Mouse (Mus musculus) adrenal gland, adult 8-10 months (tissue): Measurements from ENCODE around the gene Ifnk. TPM values are rescaled to one million over a fixed set of nuclear protein-coding genes. Genes with fewer than 3 reads are reported as not detected.

Experiments
- DNase-seq: peaks from one replicate; pipeline ENCODE4 v3.0.0; 2022
- total RNA-seq, 4 experiments: library from RNA; stranded (reverse); gene quantifications; 2 replicates each; pipeline ENCODE4 v1.2.4; 2022

Gene Ifnk
- total RNA-seq: under 1 TPM in 1 of 4 experiments, not detected in 3; 0.38 TPM

DNA sequence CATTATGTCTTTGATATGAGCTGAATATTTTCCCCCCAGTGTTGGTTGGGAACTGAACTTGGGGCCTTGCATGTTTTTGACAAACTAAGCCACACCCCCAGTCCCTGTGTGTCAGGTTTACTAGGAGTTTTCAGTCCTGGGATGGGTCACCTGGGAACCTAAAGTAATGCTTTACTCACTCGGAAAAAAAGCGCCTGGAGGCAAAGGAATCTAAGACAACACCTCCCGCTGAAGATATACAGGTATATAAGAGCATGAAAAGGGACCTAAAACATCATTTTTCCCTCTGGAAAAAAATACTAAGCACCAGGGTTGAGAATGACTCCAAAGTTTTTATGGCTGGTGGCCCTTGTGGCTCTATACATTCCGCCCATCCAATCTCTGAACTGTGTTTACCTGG, at the start of gene Ifnk:
TSS of gene Ifnk (plus strand) at position 301 of the 400 bp plus-strand sequence.
- no peak for DNase-seq

DNA sequence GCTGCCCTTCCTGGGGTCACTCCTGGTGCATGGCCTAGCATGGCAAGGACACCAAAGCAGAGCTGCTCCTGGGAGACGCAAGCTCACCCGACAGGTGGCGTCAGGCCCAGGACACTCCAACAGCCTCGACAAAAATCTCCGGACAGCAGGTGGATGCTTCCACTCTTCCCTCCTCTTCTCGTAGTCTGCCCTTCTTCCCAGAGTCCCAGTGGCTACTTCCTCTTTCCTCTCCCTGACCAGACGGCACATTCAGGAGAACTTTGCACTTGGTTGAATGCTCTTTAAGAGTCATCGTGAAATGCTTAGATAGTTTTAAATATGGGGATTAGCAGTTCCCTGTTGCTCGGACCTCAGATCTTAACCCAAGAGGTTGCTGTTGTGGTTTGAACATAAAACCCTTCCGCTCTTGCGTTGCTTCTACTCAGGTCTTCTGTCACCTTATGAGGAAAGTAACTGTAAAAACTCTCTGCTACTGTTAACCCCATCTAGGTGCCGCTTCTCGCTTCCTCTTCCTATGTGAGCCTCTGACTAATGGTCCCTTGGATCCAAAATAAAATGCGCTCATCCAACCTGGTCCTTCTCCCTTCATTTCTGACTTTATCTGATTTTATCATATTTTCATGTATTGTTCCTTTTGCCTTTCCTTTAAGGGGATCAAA, 46.6 kb upstream of the Ifnk start:
- no peak for DNase-seq

DNA sequence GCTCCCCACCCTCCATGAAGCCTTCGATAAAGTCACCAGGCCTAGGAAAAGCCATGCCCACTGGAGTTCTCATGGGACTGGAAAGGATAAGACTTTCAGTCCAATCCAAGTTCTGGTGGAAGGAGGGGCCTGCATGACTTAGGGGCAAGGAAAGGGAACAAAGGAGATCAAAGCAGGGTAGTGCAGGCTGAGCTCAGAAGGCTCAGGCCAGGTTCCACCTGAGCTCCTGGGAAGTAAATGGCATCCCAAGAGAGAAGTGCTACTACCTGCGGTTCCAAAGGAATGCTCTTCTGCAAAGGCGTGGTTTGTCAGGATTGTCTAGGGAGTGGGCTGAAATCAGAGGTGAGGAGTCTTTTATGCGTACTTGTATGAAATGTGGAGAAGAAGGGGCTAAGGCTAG, 39.4 kb upstream of the Ifnk start:
- DNase-seq: no peak

DNA sequence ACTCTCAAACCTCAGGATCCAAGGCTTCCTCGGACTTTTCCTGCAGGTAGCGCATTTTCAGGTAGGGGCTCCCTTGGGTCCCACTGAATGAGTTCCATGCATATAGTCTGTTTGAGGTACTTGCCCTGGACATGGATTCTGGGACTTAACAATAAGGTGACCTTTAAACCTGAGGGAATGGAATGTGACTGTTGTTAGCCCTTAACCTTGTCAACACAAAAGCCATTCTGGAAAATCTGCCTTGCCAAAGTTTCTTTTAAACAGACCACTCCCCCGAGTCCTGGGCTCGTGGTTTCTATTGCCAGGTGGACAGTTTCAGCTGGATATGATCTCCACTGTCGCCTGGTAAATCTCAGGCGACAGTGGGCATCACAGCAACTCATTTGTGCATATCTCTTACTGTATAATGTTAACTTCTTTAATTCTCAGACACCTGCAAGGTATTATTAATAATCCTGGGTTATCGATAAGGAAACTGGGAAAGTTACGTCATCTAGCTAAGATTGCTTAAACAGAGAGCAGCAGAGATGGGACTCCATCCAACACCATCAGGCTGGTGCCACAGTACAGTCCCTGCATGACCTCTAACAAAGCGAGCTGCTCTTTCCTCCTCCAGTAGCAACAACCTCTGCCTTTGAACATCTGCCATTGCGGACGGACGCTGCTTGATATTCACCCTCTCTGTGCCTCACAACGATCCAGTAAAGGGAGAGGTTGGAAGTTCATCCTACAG, 38.2 kb upstream of the Ifnk start:
- no peak for DNase-seq

DNA sequence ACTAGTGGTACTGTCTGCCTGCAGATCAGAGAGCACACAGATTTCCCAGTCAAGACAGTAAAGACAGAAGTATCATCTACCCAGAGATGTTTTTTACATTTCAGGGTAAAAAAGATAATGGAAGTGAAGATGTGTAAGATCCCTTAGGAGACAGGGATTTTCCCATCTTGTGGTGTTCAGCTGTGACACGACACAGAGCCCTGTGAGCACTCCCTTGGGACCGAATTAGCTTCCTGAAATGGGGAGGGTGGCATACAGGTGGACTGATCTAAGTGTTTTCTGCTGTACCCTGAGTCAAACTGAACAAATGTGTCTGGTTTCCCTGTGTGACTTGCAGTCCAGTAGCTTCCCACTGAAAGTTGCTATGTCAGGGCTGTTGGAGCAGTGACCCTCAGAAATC, 36.9 kb upstream of the Ifnk start:
- no peak for DNase-seq

DNA sequence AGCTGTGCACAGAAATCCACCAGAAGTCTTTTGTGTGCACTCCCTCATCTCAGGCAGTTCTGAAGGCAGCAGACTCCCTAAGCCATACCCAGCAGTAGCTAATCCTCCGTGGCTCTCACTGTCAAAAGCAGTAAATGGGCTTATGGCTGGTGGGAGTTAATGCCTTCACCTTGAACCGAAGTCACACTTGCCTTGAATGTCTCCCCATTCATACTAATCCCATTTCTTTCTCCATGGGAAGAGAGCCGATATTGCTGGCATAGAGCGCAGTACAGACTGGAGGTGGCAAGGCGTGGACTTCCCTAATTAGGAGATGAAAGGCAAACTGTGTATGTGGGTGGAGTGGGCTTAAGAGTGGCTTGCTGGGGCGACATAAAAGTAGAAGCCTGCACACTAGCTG, 35.9 kb upstream of the Ifnk start:
- DNase-seq: no peak

DNA sequence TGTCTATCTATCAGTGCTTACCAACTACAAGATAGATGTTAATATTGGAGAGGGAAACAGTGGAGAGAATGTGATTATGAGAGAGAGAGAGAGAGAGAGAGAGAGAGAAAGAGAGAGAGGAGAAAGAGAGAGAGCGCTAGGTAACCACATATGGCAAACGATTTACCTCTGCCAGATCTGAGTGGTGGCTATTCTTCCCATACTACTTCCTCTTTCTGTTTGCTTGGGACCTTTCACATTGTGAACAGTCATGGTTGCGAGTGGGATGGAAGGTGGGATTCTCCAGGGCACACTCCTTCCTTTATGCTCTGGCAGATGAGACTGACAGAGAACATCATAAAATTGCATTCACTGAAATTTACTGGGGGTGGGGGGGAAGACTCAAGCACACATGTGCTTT, 34.7 kb upstream of the Ifnk start:
- no peak for DNase-seq

DNA sequence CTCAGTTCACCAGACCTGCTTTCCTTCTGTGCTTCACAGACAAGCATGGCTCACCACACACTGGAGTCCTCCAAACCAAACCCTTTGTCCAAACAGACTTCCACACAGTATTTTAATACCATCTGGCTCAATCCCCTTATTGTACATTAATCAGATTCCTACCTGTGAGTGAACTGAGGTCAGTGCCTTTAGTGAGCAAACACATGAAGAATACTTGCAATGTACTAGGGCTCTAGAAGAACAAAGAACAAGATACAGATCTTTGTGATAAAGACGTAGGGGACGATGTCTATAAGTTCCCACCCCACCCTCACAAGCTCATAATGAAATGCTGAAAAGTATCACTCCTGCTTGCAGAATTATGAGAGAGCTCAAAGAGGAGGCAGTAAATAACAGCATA, 33.0 kb upstream of the Ifnk start:
- DNase-seq: no peak

DNA sequence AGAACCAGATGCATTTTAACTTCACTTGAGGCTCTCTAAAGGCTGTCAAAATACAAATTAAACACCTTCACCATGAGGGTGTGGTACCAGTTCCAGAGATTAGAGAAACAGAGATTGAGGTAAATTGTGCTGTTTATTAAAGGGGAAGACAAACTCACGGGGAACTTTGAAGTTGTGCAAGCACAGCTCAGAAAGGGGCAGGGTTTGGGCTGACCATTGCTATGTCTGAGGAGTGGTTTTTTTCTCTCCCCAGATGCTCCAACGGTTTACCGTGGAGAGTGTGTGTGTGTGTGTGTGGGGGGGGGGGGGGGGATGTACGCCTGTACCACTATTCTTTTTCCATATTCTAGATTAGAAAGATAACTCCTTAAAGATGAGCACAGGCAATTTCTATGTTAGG, 31.7 kb upstream of the Ifnk start:
- no peak for DNase-seq

DNA sequence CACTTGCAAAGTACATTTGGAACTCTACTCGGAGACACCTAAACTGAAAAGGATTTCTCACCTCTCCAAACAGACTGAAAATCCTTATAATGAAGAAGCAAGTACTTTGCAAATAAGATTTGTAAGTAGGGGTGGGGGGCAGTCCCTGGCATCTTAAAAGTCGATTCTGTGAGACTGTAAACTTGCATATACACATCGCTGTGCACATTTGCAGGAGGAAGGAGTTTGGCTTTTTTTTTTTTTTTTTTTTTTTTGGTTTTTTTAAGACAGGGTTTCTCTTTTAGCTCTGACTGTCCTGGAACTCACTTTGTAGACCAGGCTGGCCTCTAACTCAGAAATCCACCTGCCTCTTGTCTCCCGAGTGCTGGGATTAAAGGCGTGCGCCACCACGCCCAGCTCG, 31.3 kb upstream of the Ifnk start:
- no peak for DNase-seq

DNA sequence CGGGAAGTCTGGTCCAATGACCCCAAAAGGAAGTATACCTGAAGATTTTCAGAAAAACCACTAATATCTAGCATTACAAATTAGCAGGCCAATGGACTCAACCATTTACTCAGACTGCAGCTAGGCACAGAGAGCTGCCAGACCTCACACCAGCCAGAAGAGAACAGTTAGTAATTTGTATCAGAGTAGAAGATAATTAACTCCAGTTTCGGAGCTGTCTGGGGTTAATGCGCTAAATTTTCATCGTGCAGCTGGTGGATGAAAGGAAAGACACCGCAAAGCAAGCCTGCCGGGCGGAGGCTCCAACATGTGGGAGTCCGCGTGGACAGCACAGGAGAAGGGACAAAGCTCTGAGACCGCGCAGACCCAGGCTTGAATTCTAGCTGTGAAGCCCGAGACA, 30.8 kb upstream of the Ifnk start:
- no peak for DNase-seq

DNA sequence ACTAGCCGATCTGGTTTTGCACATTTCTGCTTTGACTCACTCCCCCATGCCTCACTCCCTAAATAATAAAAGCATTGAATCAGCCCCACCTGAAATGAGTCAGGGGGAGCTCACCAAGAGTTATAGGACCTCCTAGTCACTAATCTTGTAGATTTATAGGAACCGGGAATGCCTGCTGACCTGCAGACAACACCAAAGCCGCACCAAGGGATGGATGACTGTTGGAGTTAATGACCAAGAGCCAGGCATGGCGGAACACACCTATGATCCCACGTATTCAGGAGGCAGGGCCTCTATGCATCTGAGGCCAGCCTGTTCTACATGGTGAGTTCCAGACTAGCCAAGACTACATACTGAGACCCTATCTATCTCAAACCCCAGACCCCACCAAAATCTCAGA, 28.8 kb upstream of the Ifnk start:
- no peak for DNase-seq

DNA sequence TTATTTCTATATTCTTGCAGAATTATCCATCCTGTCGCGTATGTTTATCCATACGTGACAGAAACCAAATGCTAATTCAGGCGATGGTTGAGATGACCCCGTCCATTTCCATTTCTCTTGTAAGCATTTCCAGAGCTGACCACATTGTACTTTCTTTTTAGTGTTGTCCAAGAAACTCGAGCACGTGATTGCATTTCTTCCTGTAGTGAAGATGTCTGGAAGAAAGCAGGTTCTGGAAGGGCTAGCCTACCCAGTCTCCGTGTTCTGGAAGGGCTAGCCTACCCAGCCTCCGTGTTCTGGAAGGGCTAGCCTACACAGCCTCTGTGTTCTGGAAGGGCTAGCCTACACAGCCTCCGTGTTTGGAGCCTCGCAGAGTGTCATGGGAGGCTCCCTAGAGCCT, 27.8 kb upstream of the Ifnk start:
- DNase-seq: no peak

DNA sequence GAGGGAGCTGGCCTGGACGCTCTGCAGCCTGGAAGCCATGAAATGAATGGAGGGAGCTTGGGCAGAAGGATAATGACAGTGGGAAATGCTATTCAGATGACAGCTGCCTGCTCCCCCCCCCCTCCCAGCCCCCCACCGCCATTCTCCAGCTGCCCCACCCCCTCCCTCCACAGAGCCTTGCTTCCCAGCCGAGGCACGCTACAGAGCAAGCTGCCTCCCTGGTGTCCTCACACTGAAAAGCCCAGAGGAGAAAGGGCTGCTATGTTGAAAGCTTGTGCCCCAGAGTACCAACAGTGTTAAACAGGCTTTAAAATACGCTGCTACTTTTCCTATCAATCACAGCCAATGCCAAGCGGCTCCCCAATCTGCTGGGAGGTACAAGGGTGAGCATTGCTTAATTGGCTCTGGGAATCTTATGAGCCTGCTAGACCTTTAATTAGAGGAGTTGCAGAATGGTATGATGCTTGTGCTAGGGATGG, 26.5 kb upstream of the Ifnk start:
- no peak for DNase-seq

DNA sequence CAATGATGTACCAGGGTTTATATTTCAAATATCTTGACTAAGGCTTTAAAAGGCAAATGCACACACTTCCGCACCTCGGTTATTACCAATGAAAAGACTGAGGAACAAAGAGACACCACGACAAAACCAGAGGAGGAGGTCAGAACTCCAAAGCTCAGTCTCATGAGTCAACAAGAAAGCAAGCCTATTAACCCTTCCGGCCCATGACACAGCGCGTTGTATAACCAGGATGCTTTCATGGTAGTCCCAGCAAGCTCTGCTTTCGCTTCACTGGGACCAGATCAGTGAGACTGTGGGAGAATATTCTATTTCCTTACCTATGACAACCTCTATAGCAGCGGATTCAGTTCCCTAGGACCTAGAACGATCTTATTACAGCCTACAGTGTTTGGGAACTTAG, 25.1 kb upstream of the Ifnk start:
- no peak for DNase-seq

DNA sequence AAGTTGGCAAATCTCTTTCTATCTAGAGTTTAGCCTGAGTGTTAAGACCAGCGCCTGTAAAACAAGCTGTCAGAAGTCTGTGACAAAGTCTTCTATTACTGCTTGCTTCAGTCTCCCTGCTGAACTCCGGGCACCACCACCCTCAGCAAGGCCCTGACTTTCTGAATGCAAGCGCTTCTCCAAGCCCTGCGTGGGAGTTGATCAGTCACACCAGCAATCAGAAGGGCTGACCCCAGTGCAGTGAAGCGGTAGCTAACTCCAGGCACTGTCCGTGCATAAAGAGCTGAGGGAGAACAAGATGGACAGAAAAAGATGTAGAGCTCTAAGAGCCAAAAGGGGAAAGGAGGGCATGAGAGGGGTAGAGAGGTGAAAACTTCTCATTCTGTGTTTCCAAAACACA, 24.1 kb upstream of the Ifnk start:
- DNase-seq: no peak

DNA sequence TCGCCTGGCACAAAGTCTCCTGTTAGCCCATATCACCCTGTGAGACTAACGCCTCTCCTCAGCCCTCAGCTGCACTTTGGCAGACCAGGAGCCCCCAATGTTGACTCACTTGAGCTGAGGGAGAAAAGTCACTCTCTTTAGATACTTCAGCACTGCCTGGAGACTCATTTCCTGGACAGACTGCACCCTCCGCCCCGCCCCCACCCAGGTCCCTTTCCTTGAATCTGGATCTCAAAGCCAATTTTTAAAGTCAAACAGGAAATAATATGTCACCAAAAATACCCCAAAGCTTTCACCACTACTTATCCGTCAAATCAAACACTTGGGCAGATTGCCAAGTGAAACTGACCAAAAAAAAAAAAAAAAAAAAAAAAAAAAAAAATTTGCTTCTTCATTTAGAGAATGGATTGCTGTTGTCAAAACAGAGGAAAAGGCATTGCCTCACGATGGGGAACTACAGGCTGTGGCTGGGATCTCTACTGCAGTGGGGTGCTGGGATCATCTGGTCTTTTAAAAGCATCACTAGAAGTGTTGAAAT, 21.4 kb upstream of the Ifnk start:
- DNase-seq: no peak

DNA sequence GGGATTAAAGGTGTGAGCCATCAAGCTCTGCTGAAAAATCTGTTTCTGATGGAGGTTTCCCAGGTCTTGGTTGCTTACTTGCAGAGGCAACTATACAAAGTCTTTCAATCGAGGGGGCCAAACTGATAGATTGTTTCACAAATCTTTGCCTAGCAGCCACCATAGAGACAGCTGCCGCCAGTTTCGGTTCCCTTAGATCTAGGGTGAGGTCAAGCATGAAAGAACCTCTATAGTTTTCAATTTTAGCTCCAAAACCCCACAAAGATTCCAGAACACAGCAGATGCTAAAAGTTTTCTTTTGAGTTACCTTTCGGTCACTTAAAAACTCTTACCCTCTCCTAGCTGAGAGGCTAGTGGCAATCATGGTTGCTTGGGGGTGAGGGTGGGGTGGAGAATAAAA, 20.3 kb upstream of the Ifnk start:
- DNase-seq: no peak

DNA sequence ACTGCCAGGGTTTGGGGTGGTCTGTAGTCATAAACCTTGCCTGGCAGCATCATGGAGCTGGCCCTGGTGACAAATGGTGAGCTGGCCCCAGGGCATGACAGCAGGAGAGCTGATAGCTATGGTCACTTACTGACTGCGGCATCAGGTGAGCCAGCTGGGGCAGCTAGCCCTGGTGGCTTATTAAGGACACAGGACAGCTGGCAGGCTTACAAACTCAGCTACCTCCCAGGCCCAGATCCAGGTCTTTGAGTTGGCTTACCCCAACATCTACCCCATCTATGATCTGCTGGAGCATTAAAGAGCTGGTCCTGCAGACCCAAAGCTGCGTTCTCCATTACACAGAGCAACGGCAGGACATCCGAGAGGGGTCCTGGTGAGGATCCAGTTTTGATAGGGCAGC, 18.4 kb upstream of the Ifnk start:
- no peak for DNase-seq

DNA sequence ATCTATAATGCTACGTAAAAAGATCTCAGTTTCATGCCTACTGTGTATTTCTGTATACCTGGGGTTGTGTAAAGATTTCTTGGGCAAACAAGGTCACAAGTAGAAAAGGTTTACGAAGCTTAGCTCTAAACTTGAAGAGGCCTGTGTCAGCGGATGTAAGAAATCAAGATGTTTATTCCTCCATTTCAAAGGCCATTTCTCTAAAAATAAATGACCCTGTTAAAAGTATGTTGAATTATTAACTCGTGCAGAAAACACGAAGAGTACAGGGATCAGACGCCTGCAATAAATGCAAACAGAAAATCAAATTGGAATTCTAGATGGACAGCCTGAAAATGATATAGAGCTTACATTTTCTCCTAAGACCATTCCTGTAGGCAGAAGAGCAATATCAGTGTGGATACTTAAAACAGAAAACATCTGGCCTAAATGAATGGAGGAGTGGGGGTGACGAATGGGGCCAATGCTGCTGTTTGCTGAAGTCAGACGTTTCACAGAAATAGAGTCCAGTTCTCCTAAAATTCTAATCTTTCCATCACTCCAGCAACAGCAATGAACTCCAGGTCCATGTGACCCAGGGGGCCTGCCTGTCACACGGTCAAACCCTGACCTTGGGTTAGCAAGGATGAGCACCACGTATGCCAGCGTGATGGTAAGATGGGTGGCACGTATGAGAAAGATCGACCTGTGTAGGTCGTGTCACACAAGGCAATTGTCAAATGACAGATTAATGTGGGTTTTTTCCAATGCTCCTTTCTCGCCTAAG, 16.8 kb upstream of the Ifnk start:
- DNase-seq: no peak

DNA sequence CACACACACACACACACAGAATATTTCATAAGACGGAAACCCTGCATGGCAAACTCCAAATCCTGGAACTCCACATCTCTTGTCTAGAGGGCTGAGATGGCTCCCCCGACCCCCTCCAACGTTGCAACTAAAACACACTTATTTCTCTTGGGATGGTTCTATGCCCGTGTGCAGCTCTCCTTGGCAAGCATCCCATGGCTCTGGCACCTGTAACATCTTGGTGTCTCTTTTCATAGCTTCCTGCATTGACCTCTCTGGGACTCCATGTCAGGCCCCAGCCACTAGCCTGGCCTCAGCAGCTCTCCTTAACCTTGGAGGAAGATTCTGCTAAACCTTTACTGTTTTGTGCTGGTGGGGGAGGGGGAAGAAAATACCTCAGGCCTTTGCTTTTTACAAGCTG, 16.1 kb upstream of the Ifnk start:
- DNase-seq: no peak

DNA sequence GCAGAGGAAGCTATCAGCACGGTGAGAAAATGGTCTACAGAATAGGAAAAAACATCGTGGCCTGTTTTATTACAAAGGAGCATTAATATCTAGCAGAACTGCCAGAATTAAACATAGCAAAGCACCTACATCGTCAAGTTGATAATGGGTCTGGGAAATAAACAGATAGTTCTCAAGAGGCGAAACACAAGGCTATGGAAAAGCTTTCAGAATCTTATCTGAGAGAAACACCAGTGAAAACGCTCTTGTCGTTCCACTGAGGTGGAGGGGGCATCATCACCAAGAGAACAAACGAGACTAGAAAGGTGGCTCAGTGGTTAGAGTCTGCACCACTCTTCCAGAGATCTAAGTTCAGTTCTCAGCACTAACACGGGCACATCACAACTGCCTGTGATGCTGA, 14.9 kb upstream of the Ifnk start:
- no peak for DNase-seq

DNA sequence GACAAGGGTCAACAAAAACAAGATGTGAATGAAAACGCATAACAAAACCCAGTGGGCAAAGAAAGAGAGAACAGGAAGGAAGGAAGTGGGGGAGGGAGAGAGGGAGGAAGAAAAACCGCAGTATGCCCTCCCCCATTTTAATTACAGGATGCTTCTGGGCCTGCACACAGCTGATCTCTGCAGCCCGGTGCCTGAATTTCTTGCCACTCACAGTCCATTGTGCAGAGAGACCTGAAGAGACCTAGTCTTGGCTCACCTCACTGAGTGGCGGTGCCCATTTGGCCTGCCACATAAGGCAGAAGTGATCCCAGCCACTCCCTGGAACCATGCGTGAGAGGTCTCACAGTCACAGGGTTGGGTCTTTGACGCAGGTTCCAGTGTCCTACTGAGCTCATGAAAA, 13.8 kb upstream of the Ifnk start:
- DNase-seq: no peak
